Mouse (Mus musculus): ENCODE data around the gene Aak1.

GRCm38 (mm10) chr6:87016916-87017315, 167.6 kb downstream of the Aak1 start:
- TF ChIP-seq GATA1 (IDR thresholded peaks at IDR 0.05; ENCODE audit: borderline replicate concordance, low read length) (no peak), FLI1 (IDR thresholded peaks at IDR 0.05; ENCODE audit: low read length) (no peak)

Measured in megakaryocyte, embryonic 14.5 days (primary cell).